Mouse (Mus musculus) myocyte (in vitro differentiated cells): ENCODE results near the gene Ak5. TPM values are rescaled to one million over a fixed set of nuclear protein-coding genes. Genes with fewer than 3 reads are reported as not detected.
"Not testable (repeated sequence)": the region's sequence is repeated elsewhere in the genome, so short reads cannot be mapped to it uniquely, and the experiment has no call there.

Experiments used
- H3K27me3 ChIP-seq: one replicate; pipeline ENCODE4 v1.6.1; 2011; ENCODE audit not compliant: control insufficient read depth, insufficient read depth, insufficient read length
- H3K36me3 ChIP-seq: one replicate; pipeline ENCODE4 v1.6.1; 2011; ENCODE audit not compliant: control insufficient read depth, insufficient read depth
- H3K4me2 ChIP-seq: one replicate; pipeline ENCODE4 v1.6.1; 2011; ENCODE audit warnings: low read depth, control low read depth
- H3K4me3 ChIP-seq: one replicate; pipeline ENCODE4 v1.5.1; 2011; ENCODE audit warnings: mild to moderate bottlenecking, control low read depth, moderate library complexity
- H3K79me2 ChIP-seq: one replicate; pipeline ENCODE4 v1.6.1; 2011; ENCODE audit not compliant: control insufficient read depth, insufficient read depth
- H3ac ChIP-seq: one replicate; pipeline ENCODE4 v1.6.1; 2011; ENCODE audit not compliant: control insufficient read depth, insufficient read length
- CEBPB ChIP-seq: IDR thresholded peaks from 2 replicates; pipeline ENCODE4 v1.6.1; 2011; ENCODE audit warnings: mild to moderate bottlenecking, moderate library complexity; ENCODE audit not compliant: poor library complexity, insufficient read depth, severe bottlenecking
- E2F4 ChIP-seq: IDR thresholded peaks from one replicate; pipeline ENCODE4 v1.6.1; 2011; ENCODE audit warnings: mild to moderate bottlenecking, control low read depth, moderate library complexity; ENCODE audit not compliant: insufficient read depth
- MAX ChIP-seq: IDR thresholded peaks from one replicate; pipeline ENCODE4 v1.6.1; 2011; ENCODE audit warnings: low read depth, mild to moderate bottlenecking, control low read depth
- MYOD1 ChIP-seq, 3 experiments: IDR thresholded peaks; one replicate each; pipeline ENCODE4 v1.6.1; 2011; ENCODE audit warnings: control low read depth in 2 of 3, low read depth in 2 of 3, mild to moderate bottlenecking in 2 of 3, moderate library complexity in 1 of 3; ENCODE audit not compliant: insufficient read length in 2 of 3, control insufficient read depth in 1 of 3
- MYOG ChIP-seq, 3 experiments: IDR thresholded peaks; one replicate each; pipeline ENCODE4 v1.6.1; 2011; ENCODE audit warnings: control low read depth in 2 of 3, low read depth in 2 of 3, mild to moderate bottlenecking in 2 of 3; ENCODE audit not compliant: insufficient read length in 2 of 3, control insufficient read depth in 1 of 3, insufficient read depth in 1 of 3
- POLR2A ChIP-seq: IDR thresholded peaks from one replicate; pipeline ENCODE4 v1.6.1; 2011; ENCODE audit warnings: low read depth, mild to moderate bottlenecking, control low read depth, moderate library complexity; ENCODE audit not compliant: insufficient read length
- POLR2AphosphoS2 ChIP-seq: IDR thresholded peaks from one replicate; pipeline ENCODE4 v1.6.1; 2011; ENCODE audit warnings: low read depth, control low read depth; ENCODE audit not compliant: insufficient read length
- REST ChIP-seq: IDR thresholded peaks from one replicate; pipeline ENCODE4 v1.6.1; 2011; ENCODE audit warnings: mild to moderate bottlenecking, control low read depth, moderate library complexity; ENCODE audit not compliant: insufficient read depth, insufficient read length
- SRF ChIP-seq: IDR thresholded peaks from one replicate; pipeline ENCODE4 v1.6.1; 2011; ENCODE audit warnings: low read depth; ENCODE audit not compliant: control insufficient read depth, insufficient read length
- TCF12 ChIP-seq: IDR thresholded peaks from one replicate; pipeline ENCODE4 v1.6.1; 2011; ENCODE audit warnings: mild to moderate bottlenecking, control low read depth; ENCODE audit not compliant: poor library complexity, insufficient read depth, severe bottlenecking
- TCF3 ChIP-seq: IDR thresholded peaks from one replicate; pipeline ENCODE4 v1.6.1; 2011; ENCODE audit warnings: low read depth, control low read depth; ENCODE audit not compliant: insufficient read length
- USF1 ChIP-seq: IDR thresholded peaks from one replicate; pipeline ENCODE4 v1.6.1; 2011; ENCODE audit warnings: low read depth, mild to moderate bottlenecking, control low read depth, moderate library complexity
- polyA plus RNA-seq: library from polyadenylated mRNA; unstranded; fragments of >200 nt; fragmentation: generic; extraction: Trizol; gene quantifications from one replicate; pipeline ENCODE4 v1.2.1, GENCODE M21; 2012; ENCODE audit warnings: missing spikeins

Gene Ak5
- polyA plus RNA-seq, 1 experiment: 2.2 TPM

- Histone ChIP-seq H3K79me2 (no peaks in the 10 kb centered on the region), H3K4me3 (no peak overlapping the region), H3ac (no peak overlapping the region), H3K27me3 (no peaks in the 10 kb centered on the region), H3K36me3 (no peaks in the 10 kb centered on the region), H3K4me2 (no peak overlapping the region)
- no peak for TF ChIP-seq TCF3
Measured at GRCm38 (mm10) chr3:152706901-152707300, 38.7 kb upstream of the Ak5 start.

- no peaks in the 10 kb centered on the region for H3K36me3 ChIP-seq
- H3K27me3 ChIP-seq: no peaks in the 10 kb centered on the region
- H3K4me2 ChIP-seq: no peak overlapping the region
- no peaks in the 10 kb centered on the region for H3K79me2 ChIP-seq
- no peak overlapping the region for H3ac ChIP-seq
- H3K4me3 ChIP-seq: no peak overlapping the region
- no peak for TF ChIP-seq USF1
- no peak for TF ChIP-seq TCF3
- no peak for TF ChIP-seq REST
- TF ChIP-seq E2F4: no peak
- no peak for TF ChIP-seq SRF
- TF ChIP-seq MYOD1 (IDR thresholded peaks at IDR 0.05; ENCODE audit: control insufficient read depth in 1 of 3, insufficient read length in 2 of 3, low read depth in 2 of 3): no peak
- TF ChIP-seq CEBPB: no peak
- TF ChIP-seq POLR2A: no peak
- TF ChIP-seq MAX: no peak
- TF ChIP-seq MYOG (IDR thresholded peaks at IDR 0.05; ENCODE audit: control insufficient read depth in 1 of 3, insufficient read depth in 1 of 3, insufficient read length in 2 of 3, low read depth in 2 of 3): no peak
- no peak for TF ChIP-seq TCF12
- no peak for TF ChIP-seq POLR2AphosphoS2
Measured at GRCm38 (mm10) chr3:152705826-152706225, 37.7 kb upstream of the Ak5 start.

DNA sequence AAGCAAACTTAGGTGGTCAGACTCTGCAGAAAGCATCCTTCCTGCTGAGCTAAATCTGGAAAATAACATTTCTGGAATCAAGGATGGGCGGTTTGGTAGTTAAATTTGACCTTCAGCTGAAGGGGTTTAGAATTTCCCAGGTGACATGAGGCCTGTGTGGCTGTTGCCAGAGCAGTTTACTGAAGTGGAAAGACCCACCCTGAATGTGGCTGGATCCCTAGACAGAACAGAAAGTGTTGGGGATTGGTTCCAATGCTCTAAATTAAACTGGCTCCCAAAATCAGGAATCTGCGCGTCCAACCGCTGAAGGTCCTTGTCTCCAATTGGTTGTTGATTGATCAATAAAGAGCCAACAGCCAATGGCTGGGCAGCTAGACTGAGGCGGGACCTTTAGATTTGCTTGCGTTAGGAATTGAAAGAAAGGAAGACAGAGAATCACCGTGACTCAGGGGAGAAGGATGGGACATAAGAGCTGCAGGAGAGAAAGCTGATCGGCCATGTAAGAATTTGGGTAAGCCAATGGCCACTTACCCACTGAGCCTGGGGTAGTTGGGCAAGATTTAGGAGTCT, 34.2 kb upstream of the Ak5 start:
- Histone ChIP-seq H3K4me2 (no peak overlapping the region), H3ac (no peak overlapping the region), H3K27me3 (peaks cover 17% of the 10 kb centered on the region), H3K79me2 (no peaks in the 10 kb centered on the region), H3K36me3 (no peaks in the 10 kb centered on the region), H3K4me3 (no peak overlapping the region)
- no peak for TF ChIP-seq TCF3
- TF ChIP-seq SRF: no peak
- TF ChIP-seq E2F4: no peak
- TF ChIP-seq CEBPB: no peak
- TF ChIP-seq POLR2AphosphoS2: no peak
- TF ChIP-seq USF1: no peak
- TF ChIP-seq MYOG (IDR thresholded peaks at IDR 0.05; ENCODE audit: control insufficient read depth in 1 of 3, insufficient read depth in 1 of 3, insufficient read length in 2 of 3, low read depth in 2 of 3): no peak
- no peak for TF ChIP-seq MYOD1 (IDR thresholded peaks at IDR 0.05; ENCODE audit: control insufficient read depth in 1 of 3, insufficient read length in 2 of 3, low read depth in 2 of 3)
- no peak for TF ChIP-seq TCF12
- TF ChIP-seq REST: no peak
- TF ChIP-seq MAX: no peak
- no peak for TF ChIP-seq POLR2A

- peaks cover 17% of the 10 kb centered on the region for H3K27me3 ChIP-seq
- H3K36me3 ChIP-seq, H3K79me2 ChIP-seq, H3K4me3 ChIP-seq, H3K4me2 ChIP-seq, H3ac ChIP-seq: not testable (repeated sequence)
Measured at GRCm38 (mm10) chr3:152701536-152701935, 33.4 kb upstream of the Ak5 start.

DNA sequence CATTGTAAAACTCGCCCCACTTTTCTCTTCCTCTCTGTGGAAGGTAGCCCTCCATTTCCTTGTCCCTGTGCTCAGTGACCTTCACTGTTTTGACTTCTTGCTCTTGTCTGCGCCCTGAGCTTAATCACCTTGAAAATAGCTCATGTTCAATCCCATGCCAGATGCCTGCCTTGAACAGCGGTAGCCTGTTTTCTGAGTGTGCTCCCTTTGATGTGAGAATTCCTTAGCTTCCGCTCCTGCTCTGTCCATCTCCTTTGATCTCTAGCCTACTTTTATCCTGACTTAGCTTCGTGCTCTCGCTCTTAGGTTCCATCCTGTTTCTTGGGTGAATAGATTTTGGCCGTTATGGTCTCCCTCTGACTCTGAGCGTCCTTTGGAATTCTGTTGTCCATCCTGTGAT, 31.1 kb upstream of the Ak5 start:
- Histone ChIP-seq H3K4me3 (no peak overlapping the region), H3ac (no peak overlapping the region), H3K27me3 (peaks cover 17% of the 10 kb centered on the region), H3K36me3 (no peaks in the 10 kb centered on the region), H3K4me2 (no peak overlapping the region), H3K79me2 (no peaks in the 10 kb centered on the region)
- TF ChIP-seq E2F4 (no peak), MAX (no peak), POLR2A (no peak), TCF12 (no peak), MYOD1 (IDR thresholded peaks at IDR 0.05; ENCODE audit: control insufficient read depth in 1 of 3, insufficient read length in 2 of 3, low read depth in 2 of 3) (no peak), CEBPB (no peak)

DNA sequence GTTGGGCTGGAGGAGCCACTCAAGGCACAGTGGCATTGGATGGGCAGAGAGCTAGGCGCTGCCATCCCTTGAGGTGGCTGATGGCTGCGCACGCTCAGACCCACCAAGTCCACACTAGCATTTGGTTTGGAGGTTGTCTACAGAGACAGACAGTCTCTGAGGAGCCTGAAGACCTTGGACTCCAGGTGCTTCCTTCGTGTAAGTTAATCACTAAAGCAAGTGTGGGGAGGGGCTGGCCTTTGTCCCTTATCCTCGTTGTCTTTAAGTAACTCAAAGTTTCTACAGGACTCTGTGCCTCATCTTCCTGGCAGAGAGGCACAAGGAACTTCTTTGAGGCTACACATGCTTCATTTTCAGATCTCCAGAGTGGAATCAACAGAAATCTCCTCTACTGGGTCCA, 29.9 kb upstream of the Ak5 start:
- no peak overlapping the region for H3K4me2 ChIP-seq
- H3K79me2 ChIP-seq: no peaks in the 10 kb centered on the region
- TF ChIP-seq TCF12 (no peak), MYOD1 (IDR thresholded peaks at IDR 0.05; ENCODE audit: control insufficient read depth in 1 of 3, insufficient read length in 2 of 3, low read depth in 2 of 3) (no peak), REST (no peak), MAX (no peak), POLR2AphosphoS2 (no peak), SRF (no peak), E2F4 (no peak), TCF3 (no peak), POLR2A (no peak), USF1 (no peak), CEBPB (no peak)
- H3K36me3 ChIP-seq: no peaks in the 10 kb centered on the region
- H3K27me3 ChIP-seq: peaks cover 22% of the 10 kb centered on the region
- no peak overlapping the region for H3K4me3 ChIP-seq
- H3ac ChIP-seq: no peak overlapping the region
